Mouse (Mus musculus): ENCODE data around the gene Kat7. TPM values are rescaled to one million over a fixed set of nuclear protein-coding genes. Genes with fewer than 3 reads are reported as not detected.

The Kat7 gene
- total and polyA plus RNA-seq, 2 experiments from 2014 or later: 29.9 to 54.7 TPM

DNA sequence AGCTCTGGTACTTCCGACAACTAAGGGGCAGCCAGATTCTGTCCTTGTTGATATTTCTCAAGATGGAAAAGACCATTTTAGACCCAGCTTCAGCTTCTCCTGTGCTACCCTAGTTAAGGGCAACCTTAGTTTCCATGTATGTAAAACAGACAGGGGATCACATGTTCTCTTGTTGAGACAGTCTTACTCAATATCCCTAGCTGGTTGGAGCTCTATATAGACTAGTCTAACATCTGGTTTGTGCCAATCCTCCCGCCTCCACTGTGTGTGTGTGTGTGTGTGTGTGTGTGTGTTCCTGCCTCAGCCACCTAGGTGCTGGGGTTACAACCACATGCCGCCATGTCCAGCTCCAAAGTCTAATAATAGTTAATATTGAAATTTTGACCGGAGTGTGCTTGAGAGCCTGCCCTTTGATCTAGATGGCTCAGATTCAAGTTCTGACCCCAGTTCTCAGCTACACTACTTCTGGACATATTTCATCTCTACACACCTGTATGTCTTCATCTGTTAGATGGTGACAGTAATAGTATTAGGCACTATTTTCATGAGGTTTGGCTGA, 45.5 kb downstream of the Kat7 start:
- peaks cover 13% of the 10 kb centered on the region; the same call in 1 of the 2 replicates for H3K4me1 ChIP-seq (ENCODE audit: control insufficient read depth, insufficient read depth)
- TF ChIP-seq CTCF (IDR thresholded peaks at IDR 0.05; ENCODE audit: low read depth) (no peak), EP300 (IDR thresholded peaks at IDR 0.05; ENCODE audit: low read depth) (no peak)
- H3K9ac ChIP-seq (replicated peaks; ENCODE audit: low read depth, low read length): no peak overlapping the region
- H3K4me3 ChIP-seq (ENCODE audit: low read depth, low read length): no peak overlapping the region
- H3K27me3 ChIP-seq (ENCODE audit: control insufficient read depth, insufficient read depth, low read length): no peaks in the 10 kb centered on the region
- H3K36me3 ChIP-seq (replicated peaks; ENCODE audit: control insufficient read depth, insufficient read depth, low read length): 0 out of 2 replicates have a peak, but pooled peaks cover 6% of the 10 kb centered on the region
- ATAC-seq (ENCODE audit: insufficient read depth, low read depth) (no peak), DNase-seq (ENCODE audit: low spot score) (no peak)
- 73% methylated on average over 4 of the region's 4 CpGs for WGBS
- H3K27ac ChIP-seq (ENCODE audit: low read depth): peak overlapping the region; percentile 31; the same call in 1 of the 2 replicates
- no peaks in the 10 kb centered on the region for H3K9me3 ChIP-seq (replicated peaks; ENCODE audit: control insufficient read depth, low read length)
- H3K4me2 ChIP-seq (ENCODE audit: low read depth, low read length): no peak overlapping the region

DNA sequence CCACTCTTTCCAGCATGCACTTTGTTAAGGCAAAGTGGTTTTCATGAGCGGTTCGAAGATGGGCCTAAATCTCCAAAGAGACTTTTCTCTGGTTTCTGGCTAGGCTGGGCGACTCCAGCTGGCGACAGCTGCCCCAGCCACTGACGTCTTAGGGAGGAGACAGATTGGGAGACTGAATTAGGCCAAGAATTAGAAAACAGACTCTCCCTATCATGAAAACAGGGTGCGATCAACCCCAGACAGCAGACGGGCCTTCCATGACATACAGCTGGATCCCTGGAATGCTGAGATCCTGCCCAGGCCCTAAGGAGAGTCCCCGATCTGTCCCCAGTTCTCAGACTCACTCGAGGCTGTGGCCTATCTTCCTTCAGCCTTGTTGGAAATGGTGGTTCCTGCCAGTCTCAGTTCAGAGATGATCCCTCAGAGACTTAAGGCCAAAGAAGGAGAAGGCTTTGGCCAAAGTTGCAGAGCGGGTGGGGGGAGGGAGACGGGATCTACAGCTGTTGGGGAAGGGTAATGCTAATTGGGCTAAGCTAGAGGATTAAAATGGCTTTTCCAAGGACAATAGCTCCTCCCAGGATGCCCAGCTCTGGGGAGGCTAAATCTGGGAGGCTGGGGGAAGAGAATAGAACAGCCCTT, 46.1 kb downstream of the Kat7 start:
- WGBS: 41% methylated on average over 11 of the region's 11 CpGs
- no peak overlapping the region for H3K4me2 ChIP-seq (ENCODE audit: low read depth, low read length)
- no peak overlapping the region for H3K4me3 ChIP-seq (ENCODE audit: low read depth, low read length)
- DNase-seq (ENCODE audit: low spot score) (peak; percentile 25), ATAC-seq (ENCODE audit: insufficient read depth, low read depth) (0 out of 2 replicates have a peak, but pooled peaks have one; percentile 12)
- H3K9ac ChIP-seq (replicated peaks; ENCODE audit: low read depth, low read length): no peak overlapping the region
- H3K4me1 ChIP-seq (ENCODE audit: control insufficient read depth, insufficient read depth): peaks cover 13% of the 10 kb centered on the region; the same call in 1 of the 2 replicates
- H3K9me3 ChIP-seq (replicated peaks; ENCODE audit: control insufficient read depth, low read length): no peaks in the 10 kb centered on the region
- H3K27me3 ChIP-seq (ENCODE audit: control insufficient read depth, insufficient read depth, low read length): no peaks in the 10 kb centered on the region
- peak overlapping the region; percentile 31 for H3K27ac ChIP-seq (ENCODE audit: low read depth)
- H3K36me3 ChIP-seq (replicated peaks; ENCODE audit: control insufficient read depth, insufficient read depth, low read length): no peaks in the 10 kb centered on the region
- TF ChIP-seq CTCF (IDR thresholded peaks at IDR 0.05; ENCODE audit: low read depth) (no peak), EP300 (IDR thresholded peaks at IDR 0.05; ENCODE audit: low read depth) (no peak)

- DNase-seq (ENCODE audit: low spot score) (no peak), ATAC-seq (ENCODE audit: insufficient read depth, low read depth) (no peak)
- no peak within 1 kb of the TSS for H3K4me3 ChIP-seq (ENCODE audit: low read depth, low read length)
- H3K36me3 ChIP-seq (replicated peaks; ENCODE audit: control insufficient read depth, insufficient read depth, low read length): no peaks in the 10 kb centered on the region
- 0 out of 2 replicates have a peak, but pooled peaks cover 6% of the 10 kb centered on the region for H3K4me1 ChIP-seq (ENCODE audit: control insufficient read depth, insufficient read depth)
- H3K9ac ChIP-seq (replicated peaks; ENCODE audit: low read depth, low read length): no peak within 1 kb of the TSS
- 0 out of 2 replicates have a peak, but pooled peaks cover 8% of the 10 kb centered on the region for H3K27me3 ChIP-seq (ENCODE audit: control insufficient read depth, insufficient read depth, low read length)
- TF ChIP-seq EP300 (IDR thresholded peaks at IDR 0.05; ENCODE audit: low read depth): no peak
- TF ChIP-seq CTCF (IDR thresholded peaks at IDR 0.05; ENCODE audit: low read depth): no peak
- 45% methylated on average over 5 of the region's 5 CpGs for WGBS
- no peak within 1 kb of the TSS for H3K4me2 ChIP-seq (ENCODE audit: low read depth, low read length)
- no peak within 1 kb of the TSS for H3K27ac ChIP-seq (ENCODE audit: low read depth)
- H3K9me3 ChIP-seq (replicated peaks; ENCODE audit: control insufficient read depth, low read length): no peaks in the 10 kb centered on the region
These were observed 48.8 kb downstream of the Kat7 start, which contains the start of gene Tac4 for GRCm38 (mm10) chr11:95261178-95261751. Tac4 (plus strand) TSS chr11:95261529.

GRCm38 (mm10) chr11:95259088-95259849, 50.8 kb downstream of the Kat7 start:
- ATAC-seq (ENCODE audit: insufficient read depth, low read depth) (peak; percentile 76), DNase-seq (ENCODE audit: low spot score) (peak; percentile 82)
- no peaks in the 10 kb centered on the region for H3K9me3 ChIP-seq (replicated peaks; ENCODE audit: control insufficient read depth, low read length)
- peak overlapping the region; percentile 42 for H3K9ac ChIP-seq (replicated peaks; ENCODE audit: low read depth, low read length)
- H3K4me2 ChIP-seq (ENCODE audit: low read depth, low read length): peak overlapping the region; percentile 69
- peak overlapping the region; percentile 53 for H3K4me3 ChIP-seq (ENCODE audit: low read depth, low read length)
- H3K27me3 ChIP-seq (ENCODE audit: control insufficient read depth, insufficient read depth, low read length): 0 out of 2 replicates have a peak, but pooled peaks cover 8% of the 10 kb centered on the region
- no peaks in the 10 kb centered on the region for H3K36me3 ChIP-seq (replicated peaks; ENCODE audit: control insufficient read depth, insufficient read depth, low read length)
- under 1% methylated on average over 68 of the region's 73 CpGs for WGBS
- H3K4me1 ChIP-seq (ENCODE audit: control insufficient read depth, insufficient read depth): 0 out of 2 replicates have a peak, but pooled peaks cover 6% of the 10 kb centered on the region
- peak overlapping the region; percentile 57 for H3K27ac ChIP-seq (ENCODE audit: low read depth)
- TF ChIP-seq CTCF (IDR thresholded peaks at IDR 0.05; ENCODE audit: low read depth): peak; percentile 98
- no peak; the same call in 1 of the 2 replicates for TF ChIP-seq EP300 (IDR thresholded peaks at IDR 0.05; ENCODE audit: low read depth)

DNA sequence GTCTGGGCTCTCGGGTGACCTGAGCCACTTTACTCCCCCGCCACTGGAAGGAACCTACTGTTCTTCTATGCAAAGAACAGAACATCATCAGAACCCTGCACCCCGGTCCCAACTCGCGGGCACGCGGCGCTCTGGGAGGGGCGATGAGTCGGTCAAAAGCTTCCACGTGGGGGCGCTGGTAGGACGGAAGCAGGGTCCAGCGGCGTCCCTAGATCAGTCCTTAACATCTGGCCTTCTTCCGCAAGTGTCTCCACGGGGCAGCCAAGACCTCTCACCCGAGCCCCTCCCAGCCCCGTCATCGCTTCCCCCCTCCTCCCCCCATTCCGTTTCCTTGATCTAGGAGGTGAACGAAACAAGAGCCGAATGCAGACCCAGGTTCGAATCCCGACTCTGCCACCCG, 51.6 kb downstream of the Kat7 start:
- peak overlapping the region; percentile 42 for H3K9ac ChIP-seq (replicated peaks; ENCODE audit: low read depth, low read length)
- no peaks in the 10 kb centered on the region for H3K36me3 ChIP-seq (replicated peaks; ENCODE audit: control insufficient read depth, insufficient read depth, low read length)
- H3K27me3 ChIP-seq (ENCODE audit: control insufficient read depth, insufficient read depth, low read length): 0 out of 2 replicates have a peak, but pooled peaks cover 8% of the 10 kb centered on the region
- no peaks in the 10 kb centered on the region for H3K9me3 ChIP-seq (replicated peaks; ENCODE audit: control insufficient read depth, low read length)
- peak overlapping the region; percentile 53 for H3K4me3 ChIP-seq (ENCODE audit: low read depth, low read length)
- DNase-seq (ENCODE audit: low spot score): peak; percentile 67
- H3K4me2 ChIP-seq (ENCODE audit: low read depth, low read length): peak overlapping the region; percentile 69
- H3K27ac ChIP-seq (ENCODE audit: low read depth): peak overlapping the region; percentile 33
- WGBS: 2% methylated on average over 26 of the region's 26 CpGs
- ATAC-seq (ENCODE audit: insufficient read depth, low read depth): peak; percentile 64
- no peak for TF ChIP-seq EP300 (IDR thresholded peaks at IDR 0.05; ENCODE audit: low read depth)
- TF ChIP-seq CTCF (IDR thresholded peaks at IDR 0.05; ENCODE audit: low read depth): peak; percentile 44
- H3K4me1 ChIP-seq (ENCODE audit: control insufficient read depth, insufficient read depth): 0 out of 2 replicates have a peak, but pooled peaks cover 6% of the 10 kb centered on the region
